Mouse (Mus musculus): ENCODE measurements around the gene Rnf19b. TPM values are rescaled to one million over a fixed set of nuclear protein-coding genes. Genes with fewer than 3 reads are reported as not detected.

Rnf19b gene
- polyA plus RNA-seq, 1 experiment from 2014 or later: 6.2 TPM

Other genes starting within 250 kb of the Rnf19b start
- gene Trim62, start 174.7 kb upstream of the Rnf19b start, polyA plus RNA-seq (2015; fragmentation: Nextera tagmentation; extraction: Ambion mirVana): 2.8 and 2.9 TPM in 2 replicates
- gene Azin2, start 95.8 kb upstream of the Rnf19b start, polyA plus RNA-seq (2015; fragmentation: Nextera tagmentation; extraction: Ambion mirVana): 7.4 TPM in 2 replicates
- 147 and 167 TPM in 2 replicates for gene Ak2, start 66.3 kb upstream of the Rnf19b start, polyA plus RNA-seq (2015; fragmentation: Nextera tagmentation; extraction: Ambion mirVana)
- 1.0 and 1.1 TPM in 2 replicates for gene Tmem54, start 47.3 kb downstream of the Rnf19b start, polyA plus RNA-seq (2015; fragmentation: Nextera tagmentation; extraction: Ambion mirVana)
- 0.25 and 0.37 TPM in 2 replicates for gene Hpca, start 63.8 kb downstream of the Rnf19b start, polyA plus RNA-seq (2015; fragmentation: Nextera tagmentation; extraction: Ambion mirVana)
- 5.6 and 7.1 TPM in 2 replicates for gene Fndc5, start 78.7 kb downstream of the Rnf19b start, polyA plus RNA-seq (2015; fragmentation: Nextera tagmentation; extraction: Ambion mirVana)
- 12.3 and 14.3 TPM in 2 replicates for gene S100pbp, start 131.5 kb downstream of the Rnf19b start, polyA plus RNA-seq (2015; fragmentation: Nextera tagmentation; extraction: Ambion mirVana)
- 49.8 and 52.0 TPM in 2 replicates for gene Yars, start 131.5 kb downstream of the Rnf19b start, polyA plus RNA-seq (2015; fragmentation: Nextera tagmentation; extraction: Ambion mirVana)
- 1.8 and 2.3 TPM in 2 replicates for gene C77080, start 203.1 kb downstream of the Rnf19b start, polyA plus RNA-seq (2015; fragmentation: Nextera tagmentation; extraction: Ambion mirVana)
- gene Sync, start 229.3 kb downstream of the Rnf19b start, polyA plus RNA-seq (2015; fragmentation: Nextera tagmentation; extraction: Ambion mirVana): 1.1 and 1.6 TPM in 2 replicates

Measured in heart, embryonic 13.5 days (tissue).